Mouse (Mus musculus): ENCODE measurements around the gene Gsdma3. TPM values are rescaled to one million over a fixed set of nuclear protein-coding genes. Genes with fewer than 3 reads are reported as not detected.
"Not testable (repeated sequence)": the region's sequence is repeated elsewhere in the genome, so short reads cannot be mapped to it uniquely, and the experiment has no call there.

Gene Gsdma3
- total RNA-seq, 2 experiments from 2014 or later: 3.2 to 5.2 TPM

- DNase-seq: no peak
These were observed 45.7 kb downstream of the Gsdma3 start for GRCm38 (mm10) chr11:98671857-98672256.

- no peak for DNase-seq
These were observed 46.3 kb downstream of the Gsdma3 start for GRCm38 (mm10) chr11:98672482-98672881.

DNA sequence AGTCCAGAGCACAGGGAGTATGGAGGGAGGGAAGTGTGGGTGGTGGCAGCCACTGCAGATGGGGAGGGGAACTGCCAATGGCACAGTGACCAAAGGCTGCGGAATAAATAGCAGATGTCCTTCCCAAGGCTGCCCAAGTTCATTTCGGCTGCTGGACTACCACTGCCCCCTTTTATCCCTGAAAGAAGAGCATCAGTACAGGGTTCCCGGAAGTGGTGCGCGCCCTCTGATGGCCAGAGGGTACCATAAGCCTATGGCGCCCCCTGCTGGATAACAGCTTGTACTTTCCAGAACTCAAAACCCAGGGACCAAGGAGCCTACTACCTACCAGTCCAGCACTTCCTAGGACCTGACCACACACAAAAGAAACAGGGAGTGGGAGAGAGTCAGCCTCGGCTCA, 47.0 kb downstream of the Gsdma3 start:
- peak; percentile 73 for DNase-seq

DNA sequence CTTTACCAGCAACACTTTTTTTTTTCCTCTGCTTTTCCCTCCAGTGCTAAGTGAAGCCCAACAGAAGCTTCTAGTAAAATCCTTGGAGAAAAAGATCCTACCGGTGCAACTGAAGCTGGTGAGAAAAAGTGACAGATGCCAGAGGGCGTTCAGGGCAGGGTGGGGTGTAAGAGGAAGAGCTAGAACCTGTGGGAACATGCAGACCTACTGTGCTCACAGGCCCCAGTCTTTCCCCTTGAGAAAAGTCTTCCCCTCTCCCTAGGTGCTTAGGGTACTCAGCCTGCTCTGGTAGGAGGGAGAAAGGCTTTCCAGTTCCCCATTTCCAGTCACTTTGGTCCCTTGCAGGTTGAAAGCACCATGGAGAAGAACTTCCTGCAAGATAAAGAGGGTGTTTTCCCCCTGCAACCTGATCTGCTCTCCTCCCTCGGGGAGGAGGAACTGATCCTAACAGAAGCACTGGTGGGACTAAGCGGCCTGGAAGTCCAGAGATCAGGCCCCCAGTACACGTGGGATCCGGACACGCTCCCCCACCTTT, 49.7 kb downstream of the Gsdma3 start:
- DNase-seq: no peak

- no peak for DNase-seq
These were observed 53.9 kb downstream of the Gsdma3 start for GRCm38 (mm10) chr11:98680023-98680422.

- not testable (repeated sequence) for DNase-seq
These were observed 54.4 kb downstream of the Gsdma3 start for GRCm38 (mm10) chr11:98680595-98680994.

- DNase-seq: no peak
These were observed 55.0 kb downstream of the Gsdma3 start for GRCm38 (mm10) chr11:98681186-98681585.

- DNase-seq: peak; percentile 98
These were observed 55.9 kb downstream of the Gsdma3 start, which contains the start of gene Psmd3 for GRCm38 (mm10) chr11:98681786-98682745. Gene Psmd3, plus strand, starts transcription at chr11:98682554.

GRCm38 (mm10) chr11:98682811-98683210, 56.7 kb downstream of the Gsdma3 start:
- no peak for DNase-seq

- DNase-seq: no peak
These were observed 59.5 kb downstream of the Gsdma3 start for GRCm38 (mm10) chr11:98685642-98686041.

DNA sequence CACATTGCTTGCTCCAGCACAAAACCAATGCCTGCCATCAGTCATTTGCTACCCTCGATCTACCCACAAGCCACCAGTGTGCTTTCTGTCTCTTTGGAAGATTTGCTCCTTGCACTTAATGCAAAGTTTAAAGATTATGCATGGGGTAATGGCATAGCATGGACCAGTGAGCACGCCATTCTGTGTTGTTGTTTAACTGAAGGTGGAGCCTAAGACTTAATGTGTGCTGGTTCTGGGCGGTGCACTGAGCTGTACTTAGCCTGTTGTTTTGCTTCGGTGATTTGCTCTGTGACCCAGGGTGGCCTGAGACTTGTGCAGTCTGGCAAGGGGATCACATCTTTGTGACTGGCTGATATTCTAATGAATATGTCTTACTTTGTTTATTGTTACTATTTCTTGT, 60.8 kb downstream of the Gsdma3 start:
- DNase-seq: no peak

Other genes with a start within 250 kb of the Gsdma3 start
- 100 to 1,000 TPM; 163 to 192 TPM for gene Tcap, start 242.5 kb upstream of the Gsdma3 start, total RNA-seq (2021)
- gene Pnmt, start 239.9 kb upstream of the Gsdma3 start, total RNA-seq (2021): not detected
- gene Pgap3, start 225.9 kb upstream of the Gsdma3 start, total RNA-seq (2021): 10 to 100 TPM; 19.6 to 20.5 TPM
- 10 to 100 TPM; 24.1 to 27.0 TPM for gene Erbb2, start 213.9 kb upstream of the Gsdma3 start, total RNA-seq (2021)
- 10 to 100 TPM; 46.9 to 49.0 TPM for gene Mien1, start 187.4 kb upstream of the Gsdma3 start, total RNA-seq (2021)
- not detected for gene Grb7, start 180.0 kb upstream of the Gsdma3 start, total RNA-seq (2021)
- under 1 TPM; 0.67 to 0.72 TPM for gene Ikzf3, start 80.3 kb upstream of the Gsdma3 start, total RNA-seq (2021)
- gene Zpbp2, start 75.3 kb upstream of the Gsdma3 start, total RNA-seq (2021): under 1 TPM in 1 of 2 experiments, not detected in 1; 0.17 TPM
- 10 to 100 TPM; 36.5 to 41.5 TPM for gene Ormdl3, start 39.0 kb upstream of the Gsdma3 start, total RNA-seq (2021)
- gene Lrrc3c, start 28.1 kb upstream of the Gsdma3 start, total RNA-seq (2021): not detected
- 10 to 100 TPM; 29.2 to 29.5 TPM for gene Gm12355, start 699 bp upstream of the Gsdma3 start, total RNA-seq (2021)
- gene Gsdma2, start 20.4 kb downstream of the Gsdma3 start, total RNA-seq (2021): not detected
- not detected for gene Gsdma, start 38.0 kb downstream of the Gsdma3 start, total RNA-seq (2021)
- gene Psmd3, start 56.2 kb downstream of the Gsdma3 start, total RNA-seq (2021): 100 to 1,000 TPM; 138 to 140 TPM
- gene Csf3, start 74.9 kb downstream of the Gsdma3 start, total RNA-seq (2021): not detected
- 10 to 100 TPM; 51.7 to 52.3 TPM for gene Med24, start 103.1 kb downstream of the Gsdma3 start, total RNA-seq (2021)
- gene Thra, start 114.3 kb downstream of the Gsdma3 start, total RNA-seq (2021): 100 to 1,000 TPM; 171 to 183 TPM
- gene Nr1d1, start 149.0 kb downstream of the Gsdma3 start, total RNA-seq (2021): 10 to 100 TPM; 26.3 to 27.6 TPM
- gene Msl1, start 169.2 kb downstream of the Gsdma3 start, total RNA-seq (2021): 10 to 100 TPM; 67.8 to 71.5 TPM
- gene Casc3, start 178.5 kb downstream of the Gsdma3 start, total RNA-seq (2021): 10 to 100 TPM; 26.9 to 28.4 TPM
- 1 to 10 TPM; 1.3 TPM for gene Rapgefl1, start 210.4 kb downstream of the Gsdma3 start, total RNA-seq (2021)
- gene Wipf2, start 237.3 kb downstream of the Gsdma3 start, total RNA-seq (2021): 10 to 100 TPM; 12.6 to 14.1 TPM